In the genomic region with DNA sequence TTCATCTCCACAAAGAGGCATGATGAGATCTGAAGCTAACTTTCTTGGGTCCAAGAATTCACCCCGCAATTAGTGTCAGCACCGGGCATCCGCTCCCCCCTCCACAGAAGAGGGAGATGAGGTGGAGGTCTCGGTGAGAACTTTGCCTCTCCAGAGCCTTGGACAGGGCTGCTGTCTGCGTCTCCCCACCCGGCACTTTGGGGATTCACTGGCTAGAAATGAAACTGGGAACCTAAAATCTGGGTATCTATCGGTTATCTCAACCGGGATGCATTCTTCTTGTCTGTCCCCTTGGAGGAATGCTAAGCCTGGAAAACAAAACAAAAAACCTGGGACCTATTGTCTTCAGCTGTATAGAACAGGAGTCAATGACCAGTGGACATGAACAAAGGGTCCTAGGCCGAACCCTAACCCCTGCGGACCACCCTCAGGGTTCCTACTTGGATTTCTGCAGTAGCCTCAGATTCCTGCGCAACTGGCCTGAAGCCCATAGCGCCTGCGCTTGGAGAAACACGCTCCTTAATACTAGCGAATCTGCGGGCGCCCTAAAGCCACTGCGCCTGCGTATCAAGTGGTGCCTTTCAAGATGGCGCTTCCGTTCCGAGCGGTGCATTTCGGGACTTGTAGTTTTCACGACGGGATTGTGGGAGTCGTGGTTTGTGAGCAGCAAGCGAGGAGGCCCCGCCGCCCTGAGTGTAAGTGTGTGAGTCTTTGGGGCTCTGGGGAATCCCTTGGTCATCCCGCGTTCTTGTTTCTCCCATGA, we compare ENCODE assay signal across 8 mouse cellular contexts. TPM values are rescaled to one million over a fixed set of nuclear protein-coding genes. Genes with fewer than 3 reads are reported as not detected.
DNase-seq lines count a peak whose midpoint lies in the region; ATAC-seq lines count a peak whose summit lies in the region.

TSS of gene Smim11 (plus strand) at position 638 of the 763 bp plus-strand sequence.

- DNase-seq in adipocyte (ENCODE audit: low spot score), result peak; percentile 99
- peak; percentile 99 for DNase-seq in embryo, embryonic 10 days (ENCODE audit: low spot score)
- peak; percentile 87 for DNase-seq in gastrocnemius, postnatal 10 days
- peak; percentile 98 for DNase-seq in induced T-regulatory cell, adult 2 months (ENCODE audit: low read depth)
- DNase-seq in left cerebral cortex, adult 9 months (ENCODE audit: low spot score in 2 of 2), result peak; percentile 88 to 96
- peak; percentile 93 for DNase-seq in right cerebral cortex, postnatal 14 days
- peak; percentile 89 to 94 for DNase-seq in urinary bladder, postnatal 36 days (ENCODE audit: low spot score in 2 of 2)

- ATAC-seq in megakaryocyte progenitor cell, adult 5-6 weeks (replicated peaks; ENCODE audit: poor library complexity), result peak; percentile 88

RNA-seq across cellular contexts. Expression of gene Smim11, which starts in this region (rescaled TPM):
- 10 to 100 TPM; 81.1 to 84.7 TPM for total RNA-seq in gastrocnemius, postnatal 10 days (2021)
- 90.9 and 91.1 TPM in 2 replicates for total RNA-seq in megakaryocyte progenitor cell, adult 5-6 weeks (2015)
- total RNA-seq in megakaryocyte progenitor cell, adult 5-6 weeks (2017), result 164 and 194 TPM in 2 replicates

Comparison
In these comparisons a context has a peak if more than half of its experiments do, and no peak if none do; other contexts are left out.
1. Peak in every context shown above with its lines: DNase-seq and ATAC-seq.